Mouse (Mus musculus): ENCODE measurements at regions not wholly inside any gene's neighbourhood (a gene's known extent, or its start where the extent isn't known, plus 50 kb on each side); places are given as distances from the start of the nearest gene placed in this dataset.

DNA sequence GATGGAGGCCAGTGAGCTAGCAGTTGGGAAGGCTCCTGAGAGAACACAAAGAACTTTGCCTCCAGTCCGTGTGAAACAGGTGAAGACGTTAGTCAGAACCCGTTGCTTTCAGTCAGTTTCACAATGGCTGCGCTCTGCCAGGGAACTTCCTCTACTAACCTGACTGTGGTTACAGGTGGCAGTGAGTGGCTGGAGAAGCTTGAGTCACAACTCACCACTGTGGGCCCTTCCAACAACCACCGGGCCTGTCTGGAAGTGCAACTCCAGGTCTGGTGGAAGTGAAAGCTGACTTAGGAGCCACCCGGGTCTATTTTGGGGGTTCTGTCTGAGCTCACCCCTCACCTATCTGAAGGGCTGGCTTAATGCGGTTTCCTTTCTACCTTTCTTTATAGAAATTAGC is 214.8 kb upstream of the Id2 start:
- TF ChIP-seq FLI1 (IDR thresholded peaks at IDR 0.05; ENCODE audit: low read length): no peak
- TF ChIP-seq GATA1 (IDR thresholded peaks at IDR 0.05; ENCODE audit: borderline replicate concordance, low read length): no peak

Data from megakaryocyte, embryonic 14.5 days (primary cell).